Mouse (Mus musculus): Measurements from ENCODE around the gene Lsamp.

The Lsamp gene

DNA sequence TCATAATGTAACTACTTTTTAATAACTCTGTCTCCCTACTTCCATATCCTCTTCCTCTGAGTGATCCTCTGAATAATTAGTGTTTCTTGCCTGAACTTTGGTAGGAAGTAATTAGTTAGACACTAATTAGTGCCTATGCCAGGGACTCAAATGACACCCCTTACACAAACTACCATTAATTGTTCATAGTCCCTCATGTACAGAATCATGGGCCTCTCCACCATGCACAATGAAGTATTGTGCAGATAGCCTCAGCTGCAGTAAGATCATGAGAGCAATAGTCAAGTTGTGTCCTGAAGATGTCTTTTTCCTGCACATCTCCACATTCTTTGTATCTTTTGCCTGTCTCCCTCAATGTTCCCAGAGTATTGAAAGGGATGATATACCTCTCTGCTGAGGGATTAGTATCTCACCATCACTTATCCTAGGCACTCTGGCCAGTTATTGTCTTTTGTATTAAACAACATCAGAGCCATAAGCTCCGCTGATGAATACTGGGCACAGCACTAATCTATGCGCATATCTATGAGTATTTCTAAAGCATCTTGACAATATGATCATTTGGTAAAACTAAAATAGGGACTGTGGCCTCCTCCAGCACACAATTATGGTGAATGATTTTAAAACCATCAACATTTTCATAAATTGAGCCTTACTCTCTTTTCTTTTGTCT lies 1292.0 kb downstream of the Lsamp start:
- no peak for DNase-seq

- no peak for DNase-seq
Measured at GRCm38 (mm10) chr16:41317992-41318391, 1333.8 kb downstream of the Lsamp start.

GRCm38 (mm10) chr16:41343431-41343830 lies 1359.3 kb downstream of the Lsamp start:
- no peak for DNase-seq

DNA sequence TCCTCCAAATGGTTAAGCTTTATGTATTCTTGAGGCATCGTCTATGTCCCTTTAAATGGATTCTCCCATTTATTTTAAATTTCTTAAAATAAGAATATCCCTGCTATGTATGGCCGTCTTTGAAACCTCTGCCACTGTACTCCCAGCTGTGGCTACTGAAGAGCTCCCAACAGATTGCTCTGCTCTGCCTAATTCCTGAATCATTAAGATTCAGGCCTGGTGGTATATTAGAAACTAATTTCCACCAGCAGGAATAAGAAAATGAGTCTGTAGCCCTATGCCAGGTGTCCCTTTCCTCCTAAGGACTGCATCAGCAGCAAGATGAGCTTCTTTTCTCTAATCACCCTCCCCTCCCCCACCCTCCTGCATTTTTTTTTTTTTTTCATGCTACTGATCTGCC lies 1381.0 kb downstream of the Lsamp start:
- no peak for DNase-seq

DNA sequence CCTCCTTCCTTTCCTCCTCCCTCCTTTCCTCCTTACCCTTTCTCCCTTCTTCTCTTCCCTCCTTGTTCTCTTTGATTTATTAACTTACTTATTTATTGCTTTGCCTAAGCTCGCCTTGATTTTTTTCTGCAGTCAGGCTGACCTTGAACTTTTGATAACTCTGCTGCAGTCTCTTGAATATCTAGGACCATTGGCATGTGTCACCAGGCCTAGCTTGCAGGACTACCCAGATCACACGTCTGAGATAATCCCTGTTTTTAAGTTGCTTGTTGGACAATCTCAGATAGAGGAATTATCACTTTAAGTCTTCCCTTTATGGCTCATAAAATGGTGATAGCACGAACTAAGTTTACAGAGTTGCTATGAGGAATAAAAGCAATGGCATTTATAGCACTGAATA lies 1399.5 kb downstream of the Lsamp start:
- DNase-seq, result no peak

DNA sequence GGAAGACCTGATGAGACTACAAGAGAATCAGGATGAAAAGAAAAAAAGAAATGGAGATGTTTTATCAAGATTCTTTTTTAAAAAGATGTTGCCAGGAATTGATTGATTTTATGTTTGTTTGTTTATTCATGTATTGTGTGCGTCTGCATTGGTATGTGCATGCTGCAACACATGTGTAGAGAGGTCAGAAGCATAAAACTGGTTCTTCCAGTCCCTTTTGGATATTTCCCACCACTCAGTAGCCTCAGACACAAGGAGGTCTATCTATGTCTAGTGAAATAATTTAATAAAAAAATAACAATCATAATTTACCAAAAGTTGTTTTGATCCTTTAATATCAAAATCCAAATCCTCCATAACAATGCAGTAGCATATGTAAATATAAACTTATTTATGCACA lies 1400.1 kb downstream of the Lsamp start:
- DNase-seq, result no peak

- no peak for DNase-seq
Measured at GRCm38 (mm10) chr16:41408850-41409249, 1424.7 kb downstream of the Lsamp start.

- no peak for DNase-seq
Measured at GRCm38 (mm10) chr16:41410671-41411070, 1426.5 kb downstream of the Lsamp start.

- peak; percentile 29 for DNase-seq
Measured at GRCm38 (mm10) chr16:41417363-41417762, 1433.2 kb downstream of the Lsamp start.

DNA sequence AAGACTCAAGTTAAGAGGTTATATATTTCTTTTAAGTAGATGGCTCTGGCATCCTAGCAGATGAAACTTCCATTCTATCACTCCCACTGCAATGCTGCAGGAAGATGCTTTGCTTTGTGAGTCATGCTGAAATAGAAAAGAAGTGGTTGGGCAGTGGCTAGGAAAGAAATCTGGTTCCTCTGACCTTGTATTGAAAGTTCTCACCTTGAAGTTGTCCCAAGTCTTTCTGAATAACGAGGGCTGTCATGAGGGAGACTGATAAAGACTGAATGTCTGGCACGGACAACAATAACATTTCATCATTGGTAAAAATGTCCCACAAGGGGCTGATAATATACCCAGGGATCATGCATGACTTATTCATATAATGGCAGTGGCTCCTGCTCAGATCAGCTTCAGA lies 1483.2 kb downstream of the Lsamp start:
- DNase-seq, result no peak

DNA sequence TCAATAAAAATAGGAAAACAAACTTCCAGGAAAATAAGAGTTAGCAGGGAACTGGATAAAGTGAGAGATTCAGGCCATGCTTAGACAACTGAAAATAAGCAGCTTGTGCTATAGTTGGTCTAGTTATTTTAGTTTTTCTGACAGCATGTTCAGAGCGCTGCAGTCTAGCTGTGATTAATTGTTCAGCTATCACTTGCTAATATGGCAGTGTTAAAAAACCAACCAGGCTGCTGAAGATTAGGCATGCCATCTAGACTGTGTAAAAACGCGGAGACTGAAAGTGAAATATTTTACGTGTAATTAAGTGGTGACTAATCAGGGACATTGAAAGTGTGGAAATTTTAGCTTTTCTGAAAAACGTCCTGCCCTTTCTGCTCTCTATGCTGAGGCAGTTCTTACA lies 1494.5 kb downstream of the Lsamp start:
- DNase-seq, result no peak

DNA sequence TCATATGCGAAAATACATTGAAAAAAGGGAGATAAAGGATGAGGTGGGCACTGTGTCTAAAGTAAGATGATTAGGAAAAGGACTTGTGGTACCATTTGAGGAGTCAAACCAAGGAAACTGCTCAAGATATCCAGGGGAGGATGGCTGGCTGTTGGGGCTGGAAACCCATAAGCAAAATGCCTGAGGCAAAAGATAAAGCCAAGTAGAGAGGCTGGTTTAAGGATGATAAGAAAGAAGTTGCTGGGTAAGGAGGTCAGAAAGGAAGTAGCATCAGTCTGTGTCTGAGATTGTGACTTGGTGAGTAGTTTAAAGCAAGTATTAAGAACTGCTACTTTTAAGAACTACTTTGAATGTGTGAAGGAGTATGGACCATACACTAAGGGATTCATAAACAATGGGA lies 1497.7 kb downstream of the Lsamp start:
- no peak for DNase-seq

DNA sequence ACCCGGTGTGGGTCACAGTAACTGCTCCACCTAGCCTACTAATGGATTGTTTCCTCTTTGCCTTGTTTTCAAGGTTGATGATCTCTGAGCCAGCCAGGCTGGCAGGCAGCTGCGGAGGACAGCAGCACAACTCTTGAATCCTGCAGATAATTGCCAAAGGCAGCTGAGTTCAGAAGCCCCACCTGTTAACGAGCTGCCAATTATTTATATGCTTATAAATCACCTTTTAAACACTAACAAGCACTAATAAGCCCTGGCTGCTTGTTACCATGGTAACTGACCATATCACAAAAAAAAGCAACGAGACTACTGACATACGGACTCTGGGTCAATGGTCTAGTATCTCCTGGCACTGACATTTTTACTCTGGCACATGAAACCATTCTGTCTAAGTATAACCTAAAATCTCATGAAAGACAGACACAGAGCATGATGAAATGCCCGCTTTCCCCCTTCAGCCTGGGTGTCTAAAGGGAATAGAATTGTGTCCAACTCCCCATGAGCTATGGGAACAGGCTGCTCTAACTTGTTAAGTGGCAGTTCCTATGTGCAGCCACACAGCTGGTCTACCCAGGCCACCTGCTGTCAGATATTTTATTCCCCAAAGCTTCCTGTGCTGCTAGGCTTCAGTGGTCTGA lies 1526.9 kb downstream of the Lsamp start:
- peak; percentile 29 for DNase-seq

GRCm38 (mm10) chr16:41521566-41521965 lies 1537.4 kb downstream of the Lsamp start:
- DNase-seq, result no peak

GRCm38 (mm10) chr16:41524266-41524665 lies 1540.1 kb downstream of the Lsamp start:
- peak; percentile 85 for DNase-seq

DNA sequence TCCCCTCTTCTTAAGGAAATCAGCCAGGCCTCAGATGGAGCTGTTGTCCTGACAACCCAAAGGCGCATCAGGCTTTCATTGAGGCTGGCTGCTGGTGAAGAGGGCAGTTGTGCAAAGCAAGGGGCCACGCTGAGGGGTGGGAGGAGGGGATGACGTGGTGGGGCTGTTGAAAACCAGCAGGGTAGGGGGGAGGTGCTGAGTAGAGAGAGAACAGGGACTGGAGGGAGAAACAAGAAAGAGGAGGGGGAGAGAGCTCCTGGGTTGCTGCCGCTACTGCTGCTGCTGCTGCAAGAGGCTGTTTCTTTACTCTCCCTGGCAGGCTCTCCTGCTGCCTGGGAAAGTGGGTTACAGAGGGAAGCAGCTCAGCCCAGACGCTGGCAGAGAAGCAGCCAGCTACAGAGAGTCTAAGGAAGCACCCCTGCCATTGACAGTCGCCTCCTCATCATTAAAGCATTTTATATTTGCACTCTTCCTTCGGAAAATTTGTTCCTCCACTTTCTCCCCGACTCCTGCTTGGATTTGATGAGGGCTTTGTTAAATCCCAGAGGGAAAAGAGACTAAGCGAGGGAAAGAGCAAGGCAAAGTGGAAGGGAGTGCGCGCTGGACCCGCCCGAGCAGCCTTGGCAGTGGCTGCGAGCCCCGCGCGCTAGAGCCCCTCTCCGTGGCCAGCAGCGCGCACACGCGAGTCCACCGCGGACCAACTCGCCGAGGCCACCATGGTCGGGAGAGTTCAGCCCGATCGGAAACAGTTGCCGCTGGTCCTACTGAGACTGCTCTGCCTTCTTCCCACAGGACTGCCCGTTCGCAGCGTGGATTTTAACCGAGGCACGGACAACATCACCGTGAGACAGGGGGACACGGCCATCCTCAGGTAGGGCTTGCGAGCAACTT lies 1548.7 kb downstream of the Lsamp start:
- DNase-seq, result peak; percentile 80

GRCm38 (mm10) chr16:41533686-41534085 lies 1549.5 kb downstream of the Lsamp start:
- peak; percentile 70 for DNase-seq

- DNase-seq, result peak; percentile 51
Measured at GRCm38 (mm10) chr16:41535806-41536205, 1551.6 kb downstream of the Lsamp start.

DNA sequence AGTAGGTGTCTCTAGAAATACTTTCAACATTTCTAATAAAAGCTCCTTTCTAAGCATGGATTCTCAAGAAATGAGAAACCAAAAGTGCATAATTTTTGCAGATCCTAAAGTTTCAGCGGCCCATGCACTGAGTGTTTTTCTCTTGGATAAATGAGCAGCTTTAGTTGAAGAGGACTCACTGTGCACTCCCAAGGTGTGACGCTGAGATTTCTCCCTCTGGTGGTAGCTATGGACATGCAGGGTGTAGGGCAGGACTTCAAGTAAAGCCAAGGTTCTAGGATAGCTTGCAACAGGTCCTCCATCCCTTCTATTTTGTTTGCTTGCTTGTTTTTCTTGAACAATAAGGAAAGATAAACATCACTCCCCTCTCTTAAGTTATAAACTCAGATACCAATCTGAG lies 1558.5 kb downstream of the Lsamp start:
- DNase-seq, result no peak

GRCm38 (mm10) chr16:41551164-41551563 lies 1567.0 kb downstream of the Lsamp start:
- no peak for DNase-seq

DNA sequence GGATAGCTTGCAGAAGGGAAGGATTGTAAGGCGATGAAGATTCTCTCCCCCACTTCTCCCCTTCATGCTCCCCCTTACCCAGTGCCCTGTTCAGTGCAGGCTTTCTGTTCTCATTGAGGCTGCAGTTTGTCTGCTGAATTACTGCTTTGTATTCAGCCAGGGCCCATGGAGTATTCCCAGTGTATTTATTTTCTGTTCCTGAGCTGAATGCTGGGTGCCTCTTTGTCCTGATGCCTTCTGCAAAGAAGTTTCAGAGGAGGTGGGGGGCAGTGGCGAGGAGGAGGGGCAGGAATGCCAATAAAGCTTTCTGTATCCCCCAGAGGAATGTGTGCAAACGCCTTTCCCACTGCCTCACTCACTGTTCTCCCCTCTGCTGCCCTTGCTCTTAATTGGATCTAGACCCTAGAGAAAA lies 1567.7 kb downstream of the Lsamp start:
- DNase-seq, result no peak

- DNase-seq, result peak; percentile 70
Measured at GRCm38 (mm10) chr16:41557104-41557503, 1572.9 kb downstream of the Lsamp start.

- DNase-seq, result no peak
Measured at GRCm38 (mm10) chr16:41565233-41565632, 1581.1 kb downstream of the Lsamp start.

Data from cerebellum, adult 9-10 months (tissue).